Mouse (Mus musculus) frontal cortex, adult (tissue): ENCODE measurements around the gene Emg1.

Experiments used
- ATAC-seq: cut with Nextera tagmentation; 2 replicates; pipeline ENCODE4 v1.9.2; 2017; ENCODE audit warnings: mild to moderate bottlenecking, moderate library complexity, mixed read lengths; ENCODE audit not compliant: low TSS enrichment

The Emg1 gene

GRCm38 (mm10) chr6:124711824-124712782 is at the start of gene Emg1, which contains the start of gene Phb2:
Emg1 (minus strand) TSS chr6:124712178.
Phb2 (plus strand) TSS chr6:124712336.
- ATAC-seq = peak; percentile 96

GRCm38 (mm10) chr6:124759259-124759658 is 47.3 kb upstream of the Emg1 start:
- ATAC-seq = peak; percentile 53

GRCm38 (mm10) chr6:124758849-124759232 is 46.9 kb upstream of the Emg1 start:
- no peak for ATAC-seq

GRCm38 (mm10) chr6:124757909-124758848 is 46.2 kb upstream of the Emg1 start:
- ATAC-seq = peak; percentile 42

GRCm38 (mm10) chr6:124757351-124757880 is 45.4 kb upstream of the Emg1 start:
- ATAC-seq = no peak

- peak; percentile 32 for ATAC-seq
Observed at GRCm38 (mm10) chr6:124756652-124757350, 44.8 kb upstream of the Emg1 start.

- ATAC-seq = peak; percentile 10; the same call in 1 of the 2 replicates
Observed at GRCm38 (mm10) chr6:124755831-124756595, 44.0 kb upstream of the Emg1 start, which contains the start of the genes Gm45234 and Atn1. Gm45234 (minus strand) TSS chr6:124756021. Atn1 (minus strand) TSS chr6:124756524.

- no peak for ATAC-seq
Observed at GRCm38 (mm10) chr6:124755306-124755705, 43.3 kb upstream of the Emg1 start.

- ATAC-seq = no peak
Observed at GRCm38 (mm10) chr6:124753861-124754260, 41.9 kb upstream of the Emg1 start.

- no peak for ATAC-seq
Observed at GRCm38 (mm10) chr6:124750405-124750804, 38.4 kb upstream of the Emg1 start.

GRCm38 (mm10) chr6:124746654-124747632 is 35.0 kb upstream of the Emg1 start:
- ATAC-seq = no peak

- 0 out of 2 replicates have a peak, but pooled peaks have one; percentile 0 for ATAC-seq
Observed at GRCm38 (mm10) chr6:124746296-124746605, 34.3 kb upstream of the Emg1 start.

- peak; percentile 62 for ATAC-seq
Observed at GRCm38 (mm10) chr6:124745490-124746295, 33.7 kb upstream of the Emg1 start.

GRCm38 (mm10) chr6:124744755-124745321 is 32.9 kb upstream of the Emg1 start:
- ATAC-seq = no peak

GRCm38 (mm10) chr6:124743647-124744046 is 31.7 kb upstream of the Emg1 start:
- no peak for ATAC-seq

GRCm38 (mm10) chr6:124742839-124743514 is 31.0 kb upstream of the Emg1 start:
- ATAC-seq = no peak

GRCm38 (mm10) chr6:124741842-124742241 is 29.9 kb upstream of the Emg1 start:
- ATAC-seq = no peak
